Mouse (Mus musculus): ENCODE data around the gene Nacc2.
A peak's percentile ranks its signal among the peaks of the same experiment; 100 is the strongest.

GRCm38 (mm10) chr2:26153295-26153694 is 30.3 kb upstream of the Nacc2 start:
- no peak for TF ChIP-seq POLR2A (IDR thresholded peaks at IDR 0.05; ENCODE audit: low read depth, low read length)
- TF ChIP-seq CTCF (IDR thresholded peaks at IDR 0.05; ENCODE audit: extremely low read depth, insufficient read length, insufficient replicate concordance, low read depth, low read length): peak; percentile 60; the same call in 1 of the 2 replicates

Data from small intestine, adult 2 months (tissue).